Mouse (Mus musculus): ENCODE data around the gene Nisch. TPM values are rescaled to one million over a fixed set of nuclear protein-coding genes. Genes with fewer than 3 reads are reported as not detected.

Nisch gene
- polyA plus RNA-seq, 1 experiment from 2014 or later = 217 TPM

GRCm38 (mm10) chr14:31125106-31126075 lies 91.4 kb downstream of the Nisch start:
- WGBS = 63% methylated on average over 9 of the region's 9 CpGs

More at GRCm38 (mm10) chr14:31125106-31126075, 91.4 kb downstream of the Nisch start:
- no peaks in the 10 kb centered on the region; the same call in 1 of the 2 replicates for H3K36me3 ChIP-seq (ENCODE audit: control insufficient read depth, insufficient read depth, low read length)
- no peak overlapping the region for H3K4me3 ChIP-seq (ENCODE audit: low read length)
- no peak overlapping the region for H3K27ac ChIP-seq (ENCODE audit: low read length)
- H3K9me3 ChIP-seq (ENCODE audit: control insufficient read depth, low read length) = no peaks in the 10 kb centered on the region
- ATAC-seq = no peak
- peaks cover 14% of the 10 kb centered on the region for H3K4me1 ChIP-seq (ENCODE audit: control insufficient read depth, insufficient read depth, low read length)
- no peak overlapping the region for H3K9ac ChIP-seq (ENCODE audit: low read depth, low read length)
- no peaks in the 10 kb centered on the region for H3K27me3 ChIP-seq (replicated peaks; ENCODE audit: control insufficient read depth, insufficient read depth, low read length)
- no peak overlapping the region for H3K4me2 ChIP-seq (ENCODE audit: low read depth, low read length)

Other genes with a start within 250 kb of the Nisch start
- 35.5 and 38.7 TPM in 2 replicates for gene Glt8d1, start 215.5 kb downstream of the Nisch start, polyA plus RNA-seq (2015; fragmentation: Nextera tagmentation; extraction: Ambion mirVana)
- 390 and 392 TPM in 2 replicates for gene Spcs1, start 215.3 kb downstream of the Nisch start, polyA plus RNA-seq (2015; fragmentation: Nextera tagmentation; extraction: Ambion mirVana)
- gene Pbrm1, start 197.8 kb downstream of the Nisch start, polyA plus RNA-seq (2015; fragmentation: Nextera tagmentation; extraction: Ambion mirVana) = 74.1 and 79.2 TPM in 2 replicates
- gene Gnl3, start 197.8 kb downstream of the Nisch start, polyA plus RNA-seq (2015; fragmentation: Nextera tagmentation; extraction: Ambion mirVana) = 96.5 and 107 TPM in 2 replicates
- 87.6 and 92.2 TPM in 2 replicates for gene Smim4, start 88.0 kb downstream of the Nisch start, polyA plus RNA-seq (2015; fragmentation: Nextera tagmentation; extraction: Ambion mirVana)
- gene Nt5dc2, start 85.9 kb downstream of the Nisch start, polyA plus RNA-seq (2015; fragmentation: Nextera tagmentation; extraction: Ambion mirVana) = 205 and 208 TPM in 2 replicates
- 19.0 and 24.5 TPM in 2 replicates for gene Stab1, start 48.3 kb downstream of the Nisch start, polyA plus RNA-seq (2015; fragmentation: Nextera tagmentation; extraction: Ambion mirVana)
- gene Tnnc1, start 8.6 kb downstream of the Nisch start, polyA plus RNA-seq (2015; fragmentation: Nextera tagmentation; extraction: Ambion mirVana) = 3.5 and 3.7 TPM in 2 replicates
- 0.51 and 0.67 TPM in 2 replicates for gene Sema3g, start 914 bp upstream of the Nisch start, polyA plus RNA-seq (2015; fragmentation: Nextera tagmentation; extraction: Ambion mirVana)
- 10.5 and 10.8 TPM in 2 replicates for gene Phf7, start 34.4 kb upstream of the Nisch start, polyA plus RNA-seq (2015; fragmentation: Nextera tagmentation; extraction: Ambion mirVana)
- gene Bap1, start 34.5 kb upstream of the Nisch start, polyA plus RNA-seq (2015; fragmentation: Nextera tagmentation; extraction: Ambion mirVana) = 61.8 and 63.3 TPM in 2 replicates
- gene Dnah1, start 107.0 kb upstream of the Nisch start, polyA plus RNA-seq (2015; fragmentation: Nextera tagmentation; extraction: Ambion mirVana) = 2.4 and 3.0 TPM in 2 replicates
- 31.7 and 32.8 TPM in 2 replicates for gene Capn7, start 119.7 kb upstream of the Nisch start, polyA plus RNA-seq (2015; fragmentation: Nextera tagmentation; extraction: Ambion mirVana)
- 17.1 and 17.2 TPM in 2 replicates for gene Sh3bp5, start 219.1 kb upstream of the Nisch start, polyA plus RNA-seq (2015; fragmentation: Nextera tagmentation; extraction: Ambion mirVana)

All from intestine, embryonic 16.5 days (tissue).